Mouse (Mus musculus) MEL (cell line): ENCODE results near the gene Exph5. TPM values are rescaled to one million over a fixed set of nuclear protein-coding genes. Genes with fewer than 3 reads are reported as not detected.

Experiments
- DNase-seq: peaks from one replicate; pipeline ENCODE4 v3.0.0; 2011; ENCODE audit warnings: low read depth, low spot score
- H3K27ac ChIP-seq: 2 replicates; pipeline ENCODE4 v1.5.1; 2012; ENCODE audit warnings: low read depth, mild to moderate bottlenecking, control low read depth, low read length, moderate library complexity; ENCODE audit not compliant: control insufficient read depth
- H3K27me3 ChIP-seq, 2 experiments: fragments of 150-350 bp in 1 of 2; sonication (generic) in 1 of 2; 2 replicates each; pipeline ENCODE4 v1.6.1; 2012; ENCODE audit warnings: low read length in 2 of 2, mild to moderate bottlenecking in 2 of 2, improper control_type of control experiment in 1 of 2, moderate library complexity in 1 of 2; ENCODE audit not compliant: insufficient read depth in 2 of 2, control insufficient read depth in 1 of 2
- H3K36me3 ChIP-seq, 2 experiments: 2 replicates each; pipeline ENCODE4 v1.6.1; 2012 to 2014; ENCODE audit warnings: low read length in 2 of 2, improper control_type of control experiment in 1 of 2, inconsistent platforms in 1 of 2, mild to moderate bottlenecking in 1 of 2; ENCODE audit not compliant: insufficient read depth in 2 of 2, control insufficient read depth in 1 of 2
- H3K4me1 ChIP-seq, 2 experiments: fragments of 150-350 bp in 1 of 2; sonication (generic) in 1 of 2; 2 replicates each; pipeline ENCODE4 v1.6.1; 2012; ENCODE audit warnings: low read length in 2 of 2, improper control_type of control experiment in 1 of 2, mild to moderate bottlenecking in 1 of 2; ENCODE audit not compliant: insufficient read depth in 2 of 2, control insufficient read depth in 1 of 2
- H3K4me3 ChIP-seq, 2 experiments: fragments of 150-350 bp in 1 of 2; sonication (generic) in 1 of 2; 2 replicates each; pipeline ENCODE4 v1.5.1; 2012; ENCODE audit warnings: low read depth in 2 of 2, low read length in 2 of 2, mild to moderate bottlenecking in 2 of 2, moderate library complexity in 2 of 2, control low read depth in 1 of 2, improper control_type of control experiment in 1 of 2; ENCODE audit not compliant: control insufficient read depth in 1 of 2, insufficient read depth in 1 of 2
- H3K79me2 ChIP-seq: 2 replicates; pipeline ENCODE4 v1.6.1; 2012; ENCODE audit warnings: mild to moderate bottlenecking, low read length, moderate library complexity; ENCODE audit not compliant: control insufficient read depth, poor library complexity, insufficient read depth
- H3K9ac ChIP-seq: 2 replicates; pipeline ENCODE4 v1.6.1; 2012; ENCODE audit warnings: low read depth, mild to moderate bottlenecking, control low read depth, low read length, moderate library complexity; ENCODE audit not compliant: control insufficient read depth, poor library complexity, severe bottlenecking
- H3K9me3 ChIP-seq: fragments of 150-350 bp; sonication (generic); replicated peaks from 2 replicates; pipeline ENCODE4 v1.6.1; 2012; ENCODE audit warnings: mild to moderate bottlenecking, low read length, improper control_type of control experiment, moderate library complexity; ENCODE audit not compliant: insufficient read depth
- BHLHE40 ChIP-seq: IDR thresholded peaks from 2 replicates; pipeline ENCODE4 v1.6.1; 2012; ENCODE audit warnings: low read depth, mild to moderate bottlenecking, inconsistent platforms, low read length, improper control_type of control experiment, borderline replicate concordance
- CHD1 ChIP-seq: IDR thresholded peaks from 2 replicates; pipeline ENCODE4 v1.6.1; 2012; ENCODE audit warnings: low read depth, mild to moderate bottlenecking, inconsistent platforms, low read length, improper control_type of control experiment
- CTCF ChIP-seq, 3 experiments: IDR thresholded peaks in 2 of 3; conservative IDR thresholded peaks in 1 of 3; 2 replicates each; pipeline ENCODE4 v1.5.1; 2011 to 2012; ENCODE audit warnings: low read length in 3 of 3, low read depth in 2 of 3, mild to moderate bottlenecking in 2 of 3, improper control_type of control experiment in 1 of 3, inconsistent platforms in 1 of 3, mixed read lengths in 1 of 3, moderate library complexity in 1 of 3; ENCODE audit not compliant: control insufficient read depth in 1 of 3, insufficient read depth in 1 of 3, poor library complexity in 1 of 3, severe bottlenecking in 1 of 3
- E2F4 ChIP-seq: IDR thresholded peaks from 2 replicates; pipeline ENCODE4 v1.6.1; 2011; ENCODE audit warnings: low read depth, low read length, improper control_type of control experiment, borderline replicate concordance
- GATA1 ChIP-seq: IDR thresholded peaks from 2 replicates; pipeline ENCODE4 v1.6.1; 2011; ENCODE audit warnings: low read depth, low read length, improper control_type of control experiment
- HCFC1 ChIP-seq: IDR thresholded peaks from 2 replicates; pipeline ENCODE4 v1.6.1; 2012; ENCODE audit warnings: low read depth, mild to moderate bottlenecking, inconsistent platforms, low read length, improper control_type of control experiment, moderate library complexity
- MAZ ChIP-seq: IDR thresholded peaks from 2 replicates; pipeline ENCODE4 v1.6.1; 2012; ENCODE audit warnings: low read depth, mild to moderate bottlenecking, inconsistent platforms, low read length, improper control_type of control experiment
- MEF2A ChIP-seq: IDR thresholded peaks from 2 replicates; pipeline ENCODE4 v1.6.1; 2014; ENCODE audit warnings: low read depth, mild to moderate bottlenecking, inconsistent platforms, low read length, improper control_type of control experiment; ENCODE audit not compliant: poor library complexity, insufficient replicate concordance, severe bottlenecking; ENCODE audit errors: extremely low read depth
- MXI1 ChIP-seq: IDR thresholded peaks from 2 replicates; pipeline ENCODE4 v1.6.1; 2011; ENCODE audit warnings: mild to moderate bottlenecking, low read depth, low read length, improper control_type of control experiment
- MYC ChIP-seq: IDR thresholded peaks from 2 replicates; pipeline ENCODE4 v1.6.1; 2011; ENCODE audit warnings: low read depth, mild to moderate bottlenecking, low read length, improper control_type of control experiment, moderate library complexity
- NRF1 ChIP-seq: IDR thresholded peaks from 2 replicates; pipeline ENCODE4 v1.6.1; 2014; ENCODE audit warnings: low read depth, mild to moderate bottlenecking, inconsistent platforms, low read length, improper control_type of control experiment, moderate library complexity; ENCODE audit not compliant: poor library complexity, insufficient read depth, severe bottlenecking
- POLR2A ChIP-seq, 2 experiments: IDR thresholded peaks; 2 replicates each; pipeline ENCODE4 v1.6.1; 2011 to 2012; ENCODE audit warnings: low read length in 2 of 2, mild to moderate bottlenecking in 2 of 2, control low read depth in 1 of 2, improper control_type of control experiment in 1 of 2, low read depth in 1 of 2, moderate library complexity in 1 of 2; ENCODE audit not compliant: control insufficient read depth in 1 of 2, insufficient read depth in 1 of 2, poor library complexity in 1 of 2
- POLR2AphosphoS5 ChIP-seq: IDR thresholded peaks from 2 replicates; pipeline ENCODE4 v1.6.1; 2012; ENCODE audit warnings: low read depth, borderline replicate concordance, mild to moderate bottlenecking, inconsistent platforms, low read length, moderate library complexity, mixed read lengths
- RAD21 ChIP-seq: IDR thresholded peaks from 2 replicates; pipeline ENCODE4 v1.6.1; 2011; ENCODE audit warnings: mild to moderate bottlenecking, low read depth, low read length, improper control_type of control experiment
- RCOR1 ChIP-seq: IDR thresholded peaks from 2 replicates; pipeline ENCODE4 v1.6.1; 2012; ENCODE audit warnings: low read depth, mild to moderate bottlenecking, inconsistent platforms, low read length, improper control_type of control experiment
- SIN3A ChIP-seq: IDR thresholded peaks from 2 replicates; pipeline ENCODE4 v1.6.1; 2012; ENCODE audit warnings: low read length, improper control_type of control experiment, inconsistent platforms
- SMC3 ChIP-seq: IDR thresholded peaks from 2 replicates; pipeline ENCODE4 v1.6.1; 2011; ENCODE audit warnings: low read depth, low read length, improper control_type of control experiment
- TAL1 ChIP-seq: IDR thresholded peaks from 2 replicates; pipeline ENCODE4 v1.6.1; 2012; ENCODE audit warnings: mild to moderate bottlenecking, inconsistent platforms, low read length, moderate library complexity, mixed read lengths
- TBP ChIP-seq: IDR thresholded peaks from 2 replicates; pipeline ENCODE4 v1.8.0; 2011; ENCODE audit warnings: low read depth, low read length, improper control_type of control experiment
- UBTF ChIP-seq: IDR thresholded peaks from 2 replicates; pipeline ENCODE4 v1.6.1; 2012; ENCODE audit warnings: low read depth, mild to moderate bottlenecking, inconsistent platforms, low read length, improper control_type of control experiment, moderate library complexity, borderline replicate concordance; ENCODE audit not compliant: insufficient read depth
- ZC3H11A ChIP-seq: IDR thresholded peaks from 2 replicates; pipeline ENCODE4 v1.6.1; 2012; ENCODE audit warnings: low read depth, mild to moderate bottlenecking, inconsistent platforms, low read length, improper control_type of control experiment
- ZKSCAN1 ChIP-seq: IDR thresholded peaks from 2 replicates; pipeline ENCODE4 v1.6.1; 2012; ENCODE audit warnings: low read depth, mild to moderate bottlenecking, inconsistent platforms, low read length, improper control_type of control experiment, moderate library complexity
- ZNF384 ChIP-seq: IDR thresholded peaks from 2 replicates; pipeline ENCODE4 v1.6.1; 2012; ENCODE audit warnings: low read depth, mild to moderate bottlenecking, inconsistent platforms, low read length, improper control_type of control experiment
- polyA plus RNA-seq, 2 experiments: library from polyadenylated mRNA; stranded (reverse) in 1 of 2; unstranded in 1 of 2; fragments of >175 nt in 1 of 2; fragments of >200 nt in 1 of 2; gene quantifications; 2 replicates each; pipeline versions ENCODE4 v1.2.1 to v1.2.4; 2012; ENCODE audit warnings: low replicate concordance in 2 of 2, low read depth in 1 of 2; ENCODE audit not compliant: insufficient read length in 2 of 2, insufficient read depth in 1 of 2, missing spikeins in 1 of 2
- total RNA-seq: library from RNA; depleted of rRNA; stranded (reverse); fragments of 300-350 nt; gene quantifications from 2 replicates; pipeline ENCODE4 v1.2.3, GENCODE M21; 2012

The Exph5 gene
- total and polyA plus RNA-seq, 3 experiments, result not detected

DNA sequence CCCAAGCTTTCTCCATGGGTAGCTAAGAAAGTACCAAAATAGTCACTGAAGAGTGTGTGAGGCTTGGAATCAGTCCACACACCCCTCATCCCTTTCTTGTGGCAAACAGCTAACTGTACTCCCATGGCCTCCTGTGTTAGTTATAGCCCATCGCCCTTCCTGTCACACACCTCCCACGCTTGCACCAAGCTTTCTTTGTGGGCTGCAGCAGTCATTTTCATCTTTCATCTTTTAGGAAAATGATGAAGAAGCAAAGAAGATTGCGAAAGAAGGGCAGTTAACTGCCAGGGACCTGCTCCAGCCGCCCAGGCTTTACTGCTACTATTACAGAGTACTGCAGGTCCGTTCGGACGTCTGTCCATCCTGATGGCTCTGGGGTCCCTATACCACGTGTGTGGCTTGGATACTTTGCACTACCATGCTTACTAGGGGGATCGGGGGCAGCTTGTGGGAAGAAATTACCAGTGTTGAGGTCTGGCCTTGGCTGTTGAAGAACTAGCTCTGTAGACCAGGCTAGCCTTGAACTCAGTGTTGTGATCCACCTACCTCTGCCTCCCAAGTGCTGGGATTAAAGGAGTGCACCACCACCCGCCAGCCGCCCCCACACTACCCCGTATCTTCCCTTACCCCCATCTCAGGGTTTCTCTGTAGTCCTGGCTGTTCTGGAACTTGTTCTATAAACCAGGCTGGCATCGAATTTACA lies 96.4 kb downstream of the Exph5 start:
- no peak for TF ChIP-seq UBTF
- no peak for TF ChIP-seq MEF2A
- TF ChIP-seq SIN3A, result no peak
- no peak for TF ChIP-seq CHD1
- TF ChIP-seq POLR2A (IDR thresholded peaks at IDR 0.05; ENCODE audit: control insufficient read depth in 1 of 2, insufficient read depth in 1 of 2, low read depth in 1 of 2, low read length in 2 of 2, poor library complexity in 1 of 2), result no peak
- TF ChIP-seq NRF1, result no peak
- TF ChIP-seq RCOR1, result no peak
- no peak for TF ChIP-seq TBP
- TF ChIP-seq MAZ, result no peak
- TF ChIP-seq RAD21, result no peak
- TF ChIP-seq E2F4, result no peak
- TF ChIP-seq MXI1, result no peak
- no peak for TF ChIP-seq BHLHE40
- TF ChIP-seq TAL1, result no peak
- TF ChIP-seq ZKSCAN1, result no peak
- no peak for TF ChIP-seq ZNF384
- no peak for TF ChIP-seq MYC
- no peak for TF ChIP-seq POLR2AphosphoS5
- no peak for TF ChIP-seq SMC3
- TF ChIP-seq HCFC1, result no peak
- Histone ChIP-seq H3K36me3 (no peaks in the 10 kb centered on the region), H3K9ac (no peak overlapping the region), H3K4me1 (no peaks in the 10 kb centered on the region; a peak in 1 of 4 replicates), H3K9me3 (no peaks in the 10 kb centered on the region), H3K79me2 (no peaks in the 10 kb centered on the region), H3K27me3 (peaks cover 2 to 4% of the 10 kb centered on the region in 2 experiments; a peak in 3 of 4 replicates), H3K27ac (no peak overlapping the region), H3K4me3 (peak overlapping the region in 1 of 2 experiments; percentile 32; a peak in 1 of 4 replicates)
- DNase-seq, result no peak

- Histone ChIP-seq H3K4me3 (peak overlapping the region in 1 of 2 experiments; percentile 32; a peak in 1 of 4 replicates), H3K27ac (no peak overlapping the region), H3K4me1 (no peaks in the 10 kb centered on the region; a peak in 1 of 4 replicates), H3K79me2 (no peaks in the 10 kb centered on the region), H3K9me3 (no peaks in the 10 kb centered on the region), H3K36me3 (no peaks in the 10 kb centered on the region), H3K27me3 (peaks cover 2% of the 10 kb centered on the region in 2 experiments; a peak in 3 of 4 replicates), H3K9ac (no peak overlapping the region)
- peak; percentile 39; the same call in 1 of the 2 replicates for TF ChIP-seq ZC3H11A
- no peak for TF ChIP-seq GATA1
- peak; percentile 65 to 79 (median 77) for TF ChIP-seq CTCF (IDR thresholded peaks at IDR 0.05 in 2 of 3, conservative IDR thresholded peaks at IDR 0.05 in 1 of 3; ENCODE audit: control insufficient read depth in 1 of 3, insufficient read depth in 1 of 3, low read depth in 2 of 3, low read length in 3 of 3, poor library complexity in 1 of 3, severe bottlenecking in 1 of 3)
- TF ChIP-seq SMC3, result peak; percentile 72
- peak; percentile 75 for TF ChIP-seq RAD21
- peak; percentile 82 for DNase-seq
These were observed 96.9 kb downstream of the Exph5 start for GRCm38 (mm10) chr9:53398388-53398700.
